Mouse (Mus musculus): ENCODE measurements around the gene Abtb2. TPM values are rescaled to one million over a fixed set of nuclear protein-coding genes. Genes with fewer than 3 reads are reported as not detected.

The Abtb2 gene
- total RNA-seq, 2 experiments from 2014 or later: 18.1 to 21.6 TPM

DNA sequence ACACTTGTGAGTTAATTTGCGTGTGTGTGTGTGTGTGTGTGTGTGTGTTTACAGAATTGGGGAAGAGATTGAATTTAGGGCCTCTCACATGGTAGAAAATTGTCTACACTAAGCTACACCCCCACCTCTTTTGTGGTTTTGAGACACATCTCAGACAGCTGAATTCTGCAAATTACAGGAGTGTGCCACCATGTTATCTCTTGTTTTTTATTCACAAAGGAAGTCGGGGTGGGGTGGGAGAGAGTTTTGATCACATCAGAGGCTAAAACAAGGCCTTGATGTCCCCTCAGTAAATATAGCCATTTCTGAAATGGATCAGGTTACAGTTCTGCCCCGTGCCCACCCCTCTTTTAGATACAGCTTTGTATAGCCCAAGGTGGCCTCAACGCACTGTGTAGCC is 86.0 kb downstream of the Abtb2 start:
- DNase-seq: no peak
- intact Hi-C loops (cut with DNase I): no loop called here

- no peak for DNase-seq
- intact Hi-C loops (cut with DNase I): no loop called here
Observed at GRCm38 (mm10) chr2:103655037-103655436, 88.9 kb downstream of the Abtb2 start.

DNA sequence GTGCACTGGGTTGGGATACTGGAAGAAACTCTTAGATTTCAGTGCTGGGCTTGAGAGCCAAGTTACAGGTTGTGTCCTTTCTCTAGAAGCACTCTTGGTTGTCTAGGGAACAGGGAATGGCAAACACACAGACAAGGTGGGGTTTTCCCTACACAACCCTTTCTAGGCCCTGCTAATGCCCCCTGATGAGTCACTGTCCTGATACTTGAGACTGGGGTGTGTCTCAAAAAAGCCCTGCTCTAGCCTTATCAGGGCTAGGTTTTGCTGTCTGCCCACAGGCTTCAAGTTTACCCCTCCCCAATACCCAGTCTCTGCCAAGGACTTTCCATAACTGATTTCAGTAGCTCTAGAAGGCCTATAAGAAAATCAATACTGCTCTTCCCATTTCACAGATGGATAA is 89.9 kb downstream of the Abtb2 start:
- no peak for DNase-seq
- intact Hi-C loops (cut with DNase I): no loop called here

DNA sequence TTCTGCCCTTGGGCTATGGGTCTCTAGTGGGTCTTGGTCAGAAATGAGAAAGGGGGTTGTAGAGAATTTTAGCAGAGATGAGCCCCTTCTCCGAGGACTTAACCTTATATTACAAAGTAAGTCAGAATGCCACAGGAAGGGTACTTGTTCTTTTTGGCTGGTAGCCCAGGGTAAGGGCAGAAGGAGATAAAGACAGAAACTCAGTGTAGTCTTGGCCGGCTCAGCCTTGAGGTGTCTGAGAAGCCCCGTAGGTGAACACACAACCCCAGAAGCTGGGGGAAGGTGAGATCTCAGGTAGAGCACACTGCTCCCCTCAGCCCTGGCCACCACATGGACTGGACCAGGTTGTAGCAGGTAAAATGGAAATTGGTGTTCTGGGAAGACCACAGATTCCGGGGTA is 93.1 kb downstream of the Abtb2 start:
- intact Hi-C loops (cut with DNase I): no loop called here
- DNase-seq: no peak

DNA sequence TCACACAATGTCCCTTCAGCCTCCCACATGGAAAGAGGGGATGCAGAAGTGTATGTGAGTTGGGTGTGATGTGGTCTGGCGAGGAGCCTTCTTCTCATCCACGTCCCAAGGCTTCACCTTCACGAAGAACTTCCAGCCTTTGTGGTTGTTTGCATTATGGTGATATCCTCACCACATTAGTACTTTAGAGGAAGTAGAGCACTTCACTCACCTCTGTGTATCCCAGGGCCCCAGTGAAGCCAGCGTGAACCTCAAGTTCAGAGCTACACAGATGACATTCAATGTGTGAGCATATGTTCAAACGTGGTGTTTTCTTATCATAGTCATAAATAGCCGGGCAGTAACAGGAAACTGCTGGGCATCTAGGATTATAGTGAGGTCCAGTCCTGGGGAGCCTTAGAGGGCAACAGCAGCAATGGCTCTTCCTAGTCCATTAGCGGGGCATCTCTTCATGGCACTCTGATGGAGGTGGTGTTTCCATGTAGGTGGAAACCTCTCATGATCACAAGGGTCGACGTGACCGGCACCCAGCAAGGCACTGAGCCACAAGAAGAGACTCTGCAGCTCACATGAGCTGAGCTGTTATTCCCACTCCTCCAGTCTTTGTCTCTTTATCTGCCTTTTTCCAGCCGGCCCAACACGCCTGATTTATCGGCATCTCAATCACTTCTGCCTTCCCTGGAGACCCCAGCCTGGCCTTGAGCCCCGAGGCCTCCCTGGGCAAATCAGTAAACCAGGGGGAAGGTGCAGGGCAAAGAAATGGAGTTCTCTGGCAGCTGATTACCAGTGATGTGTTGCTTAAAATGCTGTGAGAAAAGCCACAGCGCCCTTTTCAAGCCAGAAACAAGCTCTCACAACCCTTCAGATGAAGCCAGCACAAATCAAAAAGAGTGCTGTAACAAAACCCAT is 93.8 kb downstream of the Abtb2 start:
- intact Hi-C loops (cut with DNase I): no loop called here
- no peak for DNase-seq

GRCm38 (mm10) chr2:103661696-103662095 is 95.6 kb downstream of the Abtb2 start:
- intact Hi-C loops (cut with DNase I): no loop called here

DNA sequence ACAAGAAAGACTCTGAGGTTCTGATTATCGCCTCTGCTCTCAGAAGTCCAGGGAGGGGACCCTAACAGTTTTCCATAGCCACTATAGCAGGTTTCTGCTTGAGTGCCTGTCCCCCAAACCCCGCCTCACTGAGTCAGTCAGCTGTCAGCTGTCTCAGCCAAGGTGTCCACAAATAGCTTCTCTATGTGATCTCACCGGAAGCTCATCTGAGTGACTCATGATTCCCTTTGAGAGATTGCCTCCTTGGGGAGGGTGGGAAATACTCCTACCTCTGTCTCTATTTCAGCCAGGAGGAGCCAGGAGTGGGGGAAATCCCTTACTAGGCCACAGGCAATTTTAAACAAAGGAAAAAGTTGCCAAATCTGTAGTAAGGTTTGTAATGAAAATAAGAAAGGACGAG is 96.0 kb downstream of the Abtb2 start:
- intact Hi-C loops (cut with DNase I): no loop called here

More at GRCm38 (mm10) chr2:103661696-103662095, 95.6 kb downstream of the Abtb2 start:
- DNase-seq: no peak

DNA sequence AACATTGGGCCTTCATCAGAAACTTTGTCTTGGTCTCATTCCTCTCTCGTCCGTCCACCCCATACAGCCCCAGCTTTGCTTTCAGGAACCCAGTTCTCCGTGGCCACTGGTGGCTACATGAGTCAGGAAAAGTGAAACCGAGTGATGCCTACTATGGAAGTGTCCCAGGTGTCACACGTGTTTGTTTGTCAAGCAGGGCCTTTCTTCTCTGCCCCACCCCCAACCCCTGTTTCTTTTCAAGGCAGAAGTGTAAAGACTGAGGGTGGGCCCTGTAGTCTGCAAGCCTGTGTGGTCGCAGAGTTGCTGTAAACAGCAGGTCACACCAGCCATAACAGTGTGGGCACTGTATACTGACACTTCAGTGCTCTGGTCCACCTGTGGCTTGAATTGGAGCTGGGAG is 98.2 kb downstream of the Abtb2 start:
- intact Hi-C loops (cut with DNase I): no loop called here
- no peak for DNase-seq

More for the DNA sequence above, 96.0 kb downstream of the Abtb2 start:
- peak; percentile 25 to 58 for DNase-seq

- intact Hi-C loops (cut with DNase I): no loop called here
- peak; percentile 57 to 63 for DNase-seq
Observed at GRCm38 (mm10) chr2:103667962-103668815, 102.1 kb downstream of the Abtb2 start.

GRCm38 (mm10) chr2:103668939-103669338 is 102.8 kb downstream of the Abtb2 start:
- intact Hi-C loops (cut with DNase I): no loop called here

DNA sequence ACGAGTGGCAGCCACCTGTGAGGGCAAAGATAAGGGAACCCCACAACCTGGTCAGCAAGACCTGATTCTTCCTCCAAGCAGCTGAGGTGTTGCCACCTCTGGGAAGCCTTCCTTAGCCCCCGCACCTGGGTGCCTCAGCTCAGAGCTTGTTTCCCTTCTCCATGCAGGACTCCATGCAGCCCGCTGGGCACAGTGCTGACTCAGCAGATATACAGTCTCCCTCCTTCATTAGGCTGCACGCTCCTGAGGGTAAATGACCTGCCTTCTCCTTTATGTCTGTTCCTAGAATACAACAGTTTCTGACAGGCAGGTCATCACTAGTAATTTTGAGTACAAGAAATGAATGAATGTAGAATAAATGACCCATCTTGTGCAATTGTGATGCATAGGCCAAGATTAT is 103.5 kb downstream of the Abtb2 start:
- intact Hi-C loops (cut with DNase I): no loop called here
- no peak for DNase-seq

More at GRCm38 (mm10) chr2:103668939-103669338, 102.8 kb downstream of the Abtb2 start:
- no peak for DNase-seq

GRCm38 (mm10) chr2:103670276-103670680 is 104.2 kb downstream of the Abtb2 start:
- peak; percentile 83 to 89 for DNase-seq
- intact Hi-C loops (cut with DNase I): no loop called here

DNA sequence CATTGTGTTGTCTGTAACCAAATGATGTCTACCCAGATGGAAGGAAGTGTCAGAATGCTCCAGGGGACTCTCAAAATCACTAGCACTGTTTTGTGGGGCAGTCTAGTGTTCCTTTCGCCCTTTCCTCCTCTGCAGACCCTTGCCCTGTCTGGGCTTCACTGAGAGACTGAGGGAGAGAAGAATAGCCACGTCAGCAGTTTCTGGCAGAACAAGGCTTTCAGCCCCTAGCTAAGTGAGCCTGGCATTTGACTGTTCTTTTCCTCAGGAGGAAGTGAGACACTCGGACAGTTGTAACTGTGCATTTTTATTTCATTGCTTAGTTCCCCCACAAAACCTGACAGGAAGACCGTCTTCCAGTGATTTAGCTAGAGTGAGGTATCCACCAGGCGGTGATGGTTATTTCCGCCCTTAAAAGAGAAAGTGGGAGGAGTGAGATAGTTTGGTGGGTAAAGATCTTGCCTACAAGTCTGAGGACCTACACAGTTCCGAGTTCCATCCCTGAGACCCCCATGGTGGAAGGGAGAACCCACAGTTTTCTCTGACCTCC is 106.5 kb downstream of the Abtb2 start:
- DNase-seq: no peak
- intact Hi-C loops (cut with DNase I): no loop called here

DNA sequence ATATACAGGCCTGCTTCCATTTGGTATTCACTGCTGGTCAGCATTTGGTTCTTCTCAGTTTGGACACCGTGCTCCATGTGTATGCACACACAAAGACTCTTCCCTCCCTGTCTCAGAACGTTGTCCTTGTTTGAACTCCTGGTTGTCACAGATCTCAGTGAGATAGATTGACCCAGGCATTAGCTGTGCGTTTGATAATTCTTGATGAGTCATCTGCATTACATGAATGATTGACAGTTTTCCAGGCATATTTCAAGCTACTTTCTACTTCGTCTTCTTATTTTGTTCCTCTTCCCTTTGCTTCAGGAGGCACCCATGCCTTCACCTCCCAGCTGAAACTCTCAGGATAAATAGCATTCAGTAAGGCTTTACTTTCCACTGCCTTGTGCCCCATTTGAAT is 107.5 kb downstream of the Abtb2 start:
- intact Hi-C loops (cut with DNase I): no loop called here
- DNase-seq: no peak

GRCm38 (mm10) chr2:103675391-103675790 is 109.3 kb downstream of the Abtb2 start:
- intact Hi-C loops (cut with DNase I): no loop called here
- DNase-seq: no peak

DNA sequence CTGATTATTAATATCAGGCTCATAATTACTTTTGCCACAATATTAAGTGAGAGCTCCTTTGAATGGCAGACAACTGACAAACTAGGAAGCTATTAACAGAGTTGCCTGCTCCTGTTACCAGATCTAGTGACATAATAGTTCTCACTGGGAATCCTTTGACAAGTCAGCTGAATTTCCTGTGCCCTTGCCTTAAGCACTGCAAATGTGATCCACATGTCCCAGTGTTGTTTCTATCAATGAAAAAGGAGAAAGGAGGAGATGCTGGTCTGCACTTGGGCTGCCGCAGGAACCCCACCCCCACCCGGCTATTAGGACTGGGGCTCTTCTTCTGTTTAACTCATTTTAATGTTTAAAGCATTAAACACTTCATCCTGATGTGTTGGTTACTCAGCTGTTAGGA is 110.7 kb downstream of the Abtb2 start:
- no peak for DNase-seq
- intact Hi-C loops (cut with DNase I): no loop called here

DNA sequence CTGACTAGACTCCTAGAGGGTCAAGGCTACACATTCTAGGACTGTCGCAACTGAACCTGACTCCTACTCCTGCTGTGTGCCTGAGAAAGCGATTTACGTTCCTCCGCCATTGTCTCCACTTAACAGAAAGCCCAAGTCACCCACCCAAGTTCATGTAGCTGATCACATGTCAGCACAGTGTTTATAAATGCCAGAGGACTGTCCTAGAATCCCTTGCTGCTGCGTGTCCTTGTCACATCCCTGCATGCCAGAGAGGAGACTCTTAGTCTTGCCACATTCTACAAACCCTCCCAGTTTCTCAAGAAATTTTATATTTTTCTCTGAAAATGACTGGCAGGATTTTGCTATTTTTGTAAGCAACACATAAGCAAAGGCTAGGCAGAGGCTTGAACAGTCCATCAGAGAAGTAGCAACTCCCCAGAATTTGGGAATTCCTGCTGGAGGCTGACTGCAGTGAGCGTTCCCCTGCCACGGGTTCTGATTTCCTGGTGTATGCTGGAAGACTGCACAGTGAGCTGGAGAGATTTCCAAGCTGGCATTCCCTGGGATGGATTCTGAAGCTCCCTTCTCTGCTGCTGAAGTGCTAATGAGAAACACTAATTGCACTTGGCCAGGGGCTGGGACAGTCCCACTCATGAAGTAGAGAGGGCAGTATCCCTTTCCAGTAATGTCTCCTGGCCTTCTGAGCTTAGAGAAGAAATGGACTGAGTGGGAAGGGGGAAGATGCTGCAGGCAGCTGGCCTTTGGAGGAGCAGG is 111.7 kb downstream of the Abtb2 start:
- intact Hi-C loops (cut with DNase I): no loop called here
- no peak for DNase-seq

DNA sequence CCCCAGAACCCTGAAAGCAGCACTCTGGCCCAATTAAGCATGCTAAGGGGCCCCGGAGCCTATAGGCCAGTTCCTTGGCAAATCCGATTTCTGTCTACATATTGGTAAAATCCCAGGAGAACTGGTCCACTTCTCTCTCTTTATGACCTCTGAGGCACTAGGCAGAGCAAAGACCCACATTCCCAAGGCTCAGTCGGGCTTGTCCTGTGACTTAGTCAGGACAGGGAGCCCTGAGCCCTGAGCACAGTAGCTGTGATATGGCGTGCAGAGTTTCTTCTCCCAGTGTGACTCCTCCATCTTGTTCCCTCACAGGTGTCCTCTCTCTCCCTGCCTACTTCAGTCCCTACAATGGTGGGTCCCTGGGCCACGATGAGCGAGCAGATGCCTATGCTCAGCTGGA is 112.3 kb downstream of the Abtb2 start:
- DNase-seq: no peak
- intact Hi-C loops (cut with DNase I): no loop called here

- intact Hi-C loops (cut with DNase I): no loop called here
- DNase-seq: no peak
Observed at GRCm38 (mm10) chr2:103680364-103681110, 114.4 kb downstream of the Abtb2 start.

- intact Hi-C loops (cut with DNase I): no loop called here
- DNase-seq: no peak
Observed at GRCm38 (mm10) chr2:103681149-103681548, 115.0 kb downstream of the Abtb2 start.

All from heart, postnatal 14 days (tissue).